ENCODE assay signal across 7 mouse cellular contexts in the genomic region with DNA sequence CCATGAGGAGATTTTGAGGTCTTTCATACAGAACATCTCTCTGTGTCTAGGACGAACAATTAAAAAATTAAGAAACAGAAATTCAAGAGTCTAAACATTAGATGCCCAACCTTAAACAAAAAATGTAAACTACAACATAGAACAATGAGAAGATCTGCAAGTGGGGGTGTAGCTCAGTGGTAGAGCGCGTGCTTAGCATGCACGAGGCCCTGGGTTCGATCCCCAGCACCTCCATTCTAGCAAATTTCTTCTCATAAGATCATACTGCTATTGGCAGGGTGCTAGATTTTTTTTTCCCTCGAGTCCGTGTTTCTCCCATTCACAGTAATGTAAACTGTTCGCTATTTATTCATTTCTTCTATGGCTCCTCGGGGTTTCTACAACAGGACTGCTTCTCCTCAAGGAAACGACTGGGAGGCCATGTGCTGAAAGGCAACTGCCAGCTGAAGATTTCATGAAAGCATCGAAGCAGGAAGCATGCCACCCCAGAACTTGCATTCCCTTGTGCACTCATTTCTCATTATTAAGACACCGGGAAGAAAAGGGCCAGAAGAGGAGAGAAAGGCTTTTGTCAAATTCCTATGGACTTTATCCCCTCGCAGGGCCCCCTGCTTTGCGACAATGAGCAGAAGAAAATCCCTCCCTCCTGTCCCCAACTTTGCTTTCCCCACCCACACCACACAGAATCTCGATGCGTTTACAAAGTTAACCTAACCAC. TPM values are rescaled to one million over a fixed set of nuclear protein-coding genes. Genes with fewer than 3 reads are reported as not detected.
DNase-seq lines count a peak whose midpoint lies in the region; ATAC-seq lines count a peak whose summit lies in the region.

No protein-coding gene starts in this region.

- DNase-seq in thymus, postnatal 14 days = peak; percentile 39
- DNase-seq in thymus, adult 18-20 months = no peak
- DNase-seq in spleen, postnatal 14 days (ENCODE audit: low spot score in 2 of 2) = no peak
- no peak for DNase-seq in right cerebral cortex, postnatal 14 days

- H3K4me2 ChIP-seq in embryonic facial prominence, embryonic 13.5 days = peak overlapping the region; percentile 55
- H3K4me2 ChIP-seq in limb, embryonic 12.5 days = peak overlapping the region; percentile 51
- H3K4me2 ChIP-seq in stomach, embryonic 14.5 days (replicated peaks; ENCODE audit: low read depth, low read length) = peak overlapping the region; percentile 43

- no peaks in the 10 kb centered on the region for H3K36me3 ChIP-seq in embryonic facial prominence, embryonic 13.5 days
- no peaks in the 10 kb centered on the region for H3K36me3 ChIP-seq in limb, embryonic 12.5 days
- no peaks in the 10 kb centered on the region for H3K36me3 ChIP-seq in stomach, embryonic 14.5 days (ENCODE audit: control insufficient read depth, insufficient read depth, low read length)

- H3K9ac ChIP-seq in embryonic facial prominence, embryonic 13.5 days = peak overlapping the region; percentile 27; the same call in 1 of the 2 replicates
- 0 out of 2 replicates have a peak overlapping the region, but pooled peaks have one; percentile 6 for H3K9ac ChIP-seq in limb, embryonic 12.5 days (replicated peaks)
- H3K9ac ChIP-seq in stomach, embryonic 14.5 days (replicated peaks; ENCODE audit: low read depth, low read length) = no peak overlapping the region

- peak overlapping the region; percentile 33 for H3K4me3 ChIP-seq in embryonic facial prominence, embryonic 13.5 days
- peak overlapping the region; percentile 20 for H3K4me3 ChIP-seq in limb, embryonic 12.5 days (replicated peaks)
- H3K4me3 ChIP-seq in stomach, embryonic 14.5 days (ENCODE audit: low read depth, low read length) = peak overlapping the region; percentile 21

- ATAC-seq in embryonic facial prominence, embryonic 13.5 days (ENCODE audit: insufficient number of reproducible peaks, insufficient read depth, low FRiP score, low TSS enrichment, low read depth) = no peak
- ATAC-seq in limb, embryonic 12.5 days (ENCODE audit: insufficient number of reproducible peaks, insufficient read depth, low FRiP score, low TSS enrichment, low read depth) = no peak
- no peak for ATAC-seq in stomach, embryonic 14.5 days (ENCODE audit: insufficient number of reproducible peaks, insufficient read depth, low FRiP score, low read depth)

- no peaks in the 10 kb centered on the region for H3K9me3 ChIP-seq in embryonic facial prominence, embryonic 13.5 days
- H3K9me3 ChIP-seq in limb, embryonic 12.5 days = no peaks in the 10 kb centered on the region
- H3K9me3 ChIP-seq in stomach, embryonic 14.5 days (ENCODE audit: control insufficient read depth, low read depth, low read length) = no peaks in the 10 kb centered on the region

- 4% methylated on average over 16 of the region's 16 CpGs for WGBS in embryonic facial prominence, embryonic 13.5 days
- WGBS in limb, embryonic 12.5 days = 7% methylated on average over 16 of the region's 16 CpGs
- 8% methylated on average over 16 of the region's 16 CpGs for WGBS in stomach, embryonic 14.5 days

- H3K27me3 ChIP-seq in embryonic facial prominence, embryonic 13.5 days = peaks cover 26% of the 10 kb centered on the region
- peaks cover 26% of the 10 kb centered on the region for H3K27me3 ChIP-seq in limb, embryonic 12.5 days
- no peaks in the 10 kb centered on the region for H3K27me3 ChIP-seq in stomach, embryonic 14.5 days (ENCODE audit: control insufficient read depth, insufficient read depth, low read length)

- H3K4me1 ChIP-seq in embryonic facial prominence, embryonic 13.5 days = peaks cover 11% of the 10 kb centered on the region; the same call in 1 of the 2 replicates
- peaks cover 8% of the 10 kb centered on the region; the same call in 1 of the 2 replicates for H3K4me1 ChIP-seq in limb, embryonic 12.5 days (replicated peaks)
- H3K4me1 ChIP-seq in stomach, embryonic 14.5 days (ENCODE audit: control insufficient read depth, insufficient read depth, low read length) = no peaks in the 10 kb centered on the region

- no peak overlapping the region for H3K27ac ChIP-seq in embryonic facial prominence, embryonic 13.5 days
- H3K27ac ChIP-seq in limb, embryonic 12.5 days = no peak overlapping the region
- no peak overlapping the region for H3K27ac ChIP-seq in stomach, embryonic 14.5 days (ENCODE audit: low read length)

RNA-seq across cellular contexts. Expression of gene Gpx5, which starts 50.0 kb away (rescaled TPM):
- not detected in 2 replicates for polyA plus RNA-seq in embryonic facial prominence, embryonic 13.5 days (2015; fragmentation: Nextera tagmentation; extraction: Ambion mirVana)
- polyA plus RNA-seq in limb, embryonic 12.5 days (2016; fragmentation: Nextera tagmentation; extraction: Ambion mirVana) = not detected in 2 replicates
- not detected in 2 replicates for polyA plus RNA-seq in stomach, embryonic 14.5 days (2014; fragmentation: Nextera tagmentation; extraction: Ambion mirVana)
